Mouse (Mus musculus): ENCODE data around the gene Skint10.

Skint10 gene

GRCm38 (mm10) chr4:112774766-112775165, at the start of gene Skint10:
Gene Skint10 (minus strand): TSS chr4:112774866.
- no peak for DNase-seq (ENCODE audit: low read depth, low spot score)

- DNase-seq (ENCODE audit: low read depth, low spot score), result peak; percentile 77
Observed at GRCm38 (mm10) chr4:112790646-112791045, 16.0 kb upstream of the Skint10 start.

Measured in 3T3-L1 (cell line).